Comparison of ENCODE assay signal across 8 mouse cellular contexts in the genomic region with DNA sequence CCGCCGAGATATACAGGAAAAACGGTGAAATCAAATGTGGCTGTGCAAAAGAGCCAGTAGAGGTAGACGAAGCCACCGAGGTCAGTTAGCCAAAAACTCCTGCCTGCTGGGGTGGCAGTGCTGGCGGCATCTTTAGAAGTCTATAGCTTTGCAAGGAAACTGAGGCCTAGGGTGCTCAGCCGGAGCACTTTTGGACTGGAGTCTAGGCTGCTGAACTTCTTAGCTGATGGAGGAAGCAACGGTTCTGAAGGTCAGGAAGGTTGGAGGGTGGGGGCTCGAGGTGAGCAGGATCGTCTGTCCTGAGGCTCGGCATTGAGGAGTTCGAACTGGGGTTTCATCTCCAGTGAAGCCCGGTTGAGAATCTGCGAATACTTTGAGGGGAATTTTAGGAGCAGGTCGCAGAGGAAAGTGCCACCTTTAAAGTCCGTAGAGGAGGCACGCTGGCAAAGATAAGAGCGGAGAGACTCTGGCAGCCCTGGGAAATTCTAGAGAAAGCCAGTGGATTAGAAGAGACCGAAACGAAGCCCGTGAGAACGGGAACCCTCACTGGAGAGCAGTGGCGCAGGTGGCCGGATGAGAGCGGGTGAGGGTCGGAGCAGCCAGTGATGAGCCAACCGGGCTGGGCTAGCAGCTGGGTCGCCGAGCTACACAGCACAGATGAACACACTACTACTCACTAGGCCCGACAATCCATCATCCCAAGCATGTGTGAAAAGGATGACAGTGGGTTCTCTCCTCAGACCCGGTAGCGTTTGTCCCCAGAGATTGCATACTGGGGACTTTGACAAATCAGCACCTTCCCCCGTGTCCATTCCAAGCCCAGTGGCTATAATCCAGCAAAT.
A peak's percentile ranks its signal among the peaks of the same experiment; 100 is the strongest.
DNase-seq lines count a peak whose midpoint lies in the region; ATAC-seq and TF ChIP-seq lines count a peak whose summit lies in the region.

No protein-coding gene starts in this region.

- no peak for TF ChIP-seq CTCF in heart, adult 2 months (IDR thresholded peaks at IDR 0.05)
- no peak for TF ChIP-seq CTCF in forebrain, postnatal 0 days (IDR thresholded peaks at IDR 0.05; ENCODE audit: low read depth)
- TF ChIP-seq CTCF in kidney, postnatal 0 days (IDR thresholded peaks at IDR 0.05; ENCODE audit: low read depth): no peak

- peak; percentile 49 to 62 for DNase-seq in heart, adult 2 months
- no peak for DNase-seq in heart, adult 8-10 months (ENCODE audit: low spot score)
- DNase-seq in Muller cell, postnatal 12 days (ENCODE audit: inconsistent ontology term): peak; percentile 40
- peak; percentile 6 for DNase-seq in forebrain, postnatal 0 days
- DNase-seq in kidney, postnatal 0 days (ENCODE audit: low spot score): no peak
- peak; percentile 56 to 60 for DNase-seq in thymus, postnatal 10 days (ENCODE audit: low spot score in 2 of 2)
- no peak for DNase-seq in layer of hippocampus, adult 11-12 months (ENCODE audit: low spot score)

- intact Hi-C loops in heart, adult 2 months (cut with DNase I): loop anchor here (2.0 to 5.0 kb wide), 4 partner anchors 64 to 110 kb away; no protein-coding TSS in a partner anchor

- H3K9me3 ChIP-seq in forebrain, postnatal 0 days (ENCODE audit: low read length): no peaks in the 10 kb centered on the region
- H3K9me3 ChIP-seq in kidney, postnatal 0 days (replicated peaks; ENCODE audit: low read length): no peaks in the 10 kb centered on the region
- H3K9me3 ChIP-seq in midbrain, embryonic 12.5 days: no peaks in the 10 kb centered on the region

- peak overlapping the region; percentile 69 for H3K4me3 ChIP-seq in heart, adult 2 months
- H3K4me3 ChIP-seq in forebrain, postnatal 0 days (ENCODE audit: low read depth, low read length): peak overlapping the region; percentile 45
- H3K4me3 ChIP-seq in kidney, postnatal 0 days (replicated peaks; ENCODE audit: low read depth, low read length): peak overlapping the region; percentile 45
- peak overlapping the region; percentile 45 for H3K4me3 ChIP-seq in midbrain, embryonic 12.5 days

- no peaks in the 10 kb centered on the region for H3K27me3 ChIP-seq in heart, adult 2 months (ENCODE audit: control insufficient read depth, insufficient read depth, low read length)
- H3K27me3 ChIP-seq in forebrain, postnatal 0 days (ENCODE audit: insufficient read depth, low read length): no peaks in the 10 kb centered on the region
- no peaks in the 10 kb centered on the region for H3K27me3 ChIP-seq in kidney, postnatal 0 days (ENCODE audit: insufficient read depth, low read length)
- peaks cover 26% of the 10 kb centered on the region for H3K27me3 ChIP-seq in midbrain, embryonic 12.5 days

- 20% methylated on average over 33 of the region's 33 CpGs for WGBS in heart, adult 2 months
- WGBS in forebrain, postnatal 0 days: 6% methylated on average over 33 of the region's 33 CpGs
- WGBS in kidney, postnatal 0 days: 8% methylated on average over 33 of the region's 33 CpGs
- 4% methylated on average over 33 of the region's 33 CpGs for WGBS in midbrain, embryonic 12.5 days

- peak overlapping the region; percentile 81 for H3K4me2 ChIP-seq in forebrain, postnatal 0 days (ENCODE audit: low read depth)
- H3K4me2 ChIP-seq in kidney, postnatal 0 days (ENCODE audit: low read length): peak overlapping the region; percentile 77
- peak overlapping the region; percentile 65 for H3K4me2 ChIP-seq in midbrain, embryonic 12.5 days (replicated peaks)

- H3K27ac ChIP-seq in heart, adult 2 months: peak overlapping the region; percentile 85
- no peak overlapping the region for H3K27ac ChIP-seq in forebrain, postnatal 0 days (ENCODE audit: low read depth, low read length)
- H3K27ac ChIP-seq in kidney, postnatal 0 days: no peak overlapping the region
- no peak overlapping the region; the same call in 1 of the 2 replicates for H3K27ac ChIP-seq in midbrain, embryonic 12.5 days (replicated peaks)

- no peak for TF ChIP-seq EP300 in heart, adult 2 months (IDR thresholded peaks at IDR 0.05; ENCODE audit: insufficient read depth, low read depth, low read length)

- peaks cover 9% of the 10 kb centered on the region for H3K36me3 ChIP-seq in heart, adult 2 months (ENCODE audit: control insufficient read depth, insufficient read depth, low read length)
- no peaks in the 10 kb centered on the region for H3K36me3 ChIP-seq in forebrain, postnatal 0 days (ENCODE audit: insufficient read depth)
- H3K36me3 ChIP-seq in kidney, postnatal 0 days (ENCODE audit: insufficient read depth, low read length): no peaks in the 10 kb centered on the region
- H3K36me3 ChIP-seq in midbrain, embryonic 12.5 days: no peaks in the 10 kb centered on the region

- ATAC-seq in forebrain, postnatal 0 days: peak; percentile 45; the same call in 1 of the 2 replicates
- ATAC-seq in kidney, postnatal 0 days (replicated peaks; ENCODE audit: low FRiP score, low read depth): no peak
- ATAC-seq in midbrain, embryonic 12.5 days (ENCODE audit: low FRiP score, low read depth): peak; percentile 83

- peaks cover 2% of the 10 kb centered on the region for H3K79me2 ChIP-seq in heart, adult 2 months (replicated peaks; ENCODE audit: control insufficient read depth, insufficient read depth, low read length)

- TF ChIP-seq POLR2A in heart, adult 2 months (IDR thresholded peaks at IDR 0.05; ENCODE audit: insufficient read depth, low read depth, low read length): no peak

- peaks cover 12% of the 10 kb centered on the region for H3K4me1 ChIP-seq in heart, adult 2 months (ENCODE audit: control insufficient read depth, insufficient read depth, low read length)
- H3K4me1 ChIP-seq in forebrain, postnatal 0 days (ENCODE audit: insufficient read depth): peaks cover 7% of the 10 kb centered on the region; the same call in 1 of the 2 replicates
- peaks cover 6% of the 10 kb centered on the region for H3K4me1 ChIP-seq in kidney, postnatal 0 days (replicated peaks; ENCODE audit: insufficient read depth, low read length)
- peaks cover 29% of the 10 kb centered on the region for H3K4me1 ChIP-seq in midbrain, embryonic 12.5 days

- peak overlapping the region; percentile 88 for H3K9ac ChIP-seq in heart, adult 2 months (ENCODE audit: low read depth, low read length)
- peak overlapping the region; percentile 45 for H3K9ac ChIP-seq in forebrain, postnatal 0 days
- peak overlapping the region; percentile 48; the same call in 1 of the 2 replicates for H3K9ac ChIP-seq in kidney, postnatal 0 days (ENCODE audit: low read depth, low read length)
- H3K9ac ChIP-seq in midbrain, embryonic 12.5 days (replicated peaks): peak overlapping the region; percentile 25

Comparison
In these comparisons a context has a peak if more than half of its experiments do, and no peak if none do; other contexts are left out.
1. DNase-seq: peak in heart, adult 2 months (2 of 2), Muller cell, postnatal 12 days (single experiment), forebrain, postnatal 0 days (single experiment) and thymus, postnatal 10 days (2 of 2); none in heart, adult 8-10 months (single experiment), kidney, postnatal 0 days (single experiment) and layer of hippocampus, adult 11-12 months (single experiment).
2. H3K9ac ChIP-seq: peak in every context shown above with its lines; median percentile 88 in heart, adult 2 months; 48 in kidney, postnatal 0 days; 45 in forebrain, postnatal 0 days; 25 in midbrain, embryonic 12.5 days.
3. Peak in every context shown above with its lines, with median percentiles within 50 percentile points of each other: H3K4me3 ChIP-seq and H3K4me2 ChIP-seq.